Mouse (Mus musculus) midbrain, embryonic 10.5 days (tissue): ENCODE measurements around the gene Mapk8ip3. TPM values are rescaled to one million over a fixed set of nuclear protein-coding genes. Genes with fewer than 3 reads are reported as not detected.

Experiments used
- DNase-seq: peaks from one replicate; pipeline ENCODE4 v3.0.0-alpha.2; 2017; ENCODE audit warnings: low spot score
- H3K27ac ChIP-seq: fragments of 300-500 bp; sonication (generic); replicated peaks from 2 replicates; pipeline ENCODE4 v1.5.1; 2016; ENCODE audit warnings: mild to moderate bottlenecking
- H3K27me3 ChIP-seq: fragments of 300-500 bp; sonication (generic); 2 replicates; pipeline ENCODE4 v1.6.1; 2016; ENCODE audit warnings: low read depth, mild to moderate bottlenecking; ENCODE audit not compliant: poor library complexity, severe bottlenecking
- H3K36me3 ChIP-seq: fragments of 300-500 bp; sonication (generic); 2 replicates; pipeline ENCODE4 v1.6.1; 2016; ENCODE audit warnings: mild to moderate bottlenecking, moderate library complexity
- H3K4me1 ChIP-seq: fragments of 300-500 bp; sonication (generic); 2 replicates; pipeline ENCODE4 v1.6.1; 2016
- H3K4me3 ChIP-seq: fragments of 300-500 bp; sonication (generic); 2 replicates; pipeline ENCODE4 v1.5.1; 2016; ENCODE audit warnings: mild to moderate bottlenecking, moderate library complexity
- H3K9me3 ChIP-seq: fragments of 300-500 bp; sonication (generic); replicated peaks from 2 replicates; pipeline ENCODE4 v1.6.1; 2016; ENCODE audit warnings: mild to moderate bottlenecking
- WGBS: fragments of 180-500 bp; shearing (Covaris S2); methylation state at CpG from one replicate; pipeline ENCODE4 v1.1.7; 2016; 5-methylcytosine and 5-hydroxymethylcytosine counted together
- polyA plus RNA-seq: library from polyadenylated mRNA; unstranded; fragments of >200 nt; fragmentation: Nextera tagmentation; extraction: Ambion mirVana; gene quantifications from 2 replicates; pipeline ENCODE4 v1.2.1, GENCODE M21; 2016

Mapk8ip3 gene
- polyA plus RNA-seq, 1 experiment from 2014 or later = 40.1 TPM

GRCm38 (mm10) chr17:24873695-24874404 lies 62.9 kb downstream of the Mapk8ip3 start:
- 47% methylated on average over 4 of the region's 4 CpGs for WGBS
- Histone ChIP-seq H3K27me3 (no peaks in the 10 kb centered on the region), H3K9me3 (no peaks in the 10 kb centered on the region), H3K27ac (no peak overlapping the region), H3K36me3 (no peaks in the 10 kb centered on the region), H3K4me1 (peaks cover 12% of the 10 kb centered on the region), H3K4me3 (no peak overlapping the region)
- no peak for DNase-seq

GRCm38 (mm10) chr17:24867914-24868313 lies 68.9 kb downstream of the Mapk8ip3 start:
- Histone ChIP-seq H3K4me1 (no peaks in the 10 kb centered on the region), H3K36me3 (no peaks in the 10 kb centered on the region; the same call in 1 of the 2 replicates), H3K9me3 (no peaks in the 10 kb centered on the region), H3K4me3 (no peak overlapping the region), H3K27ac (no peak overlapping the region), H3K27me3 (no peaks in the 10 kb centered on the region)
- DNase-seq = no peak
- 93% methylated on average over 10 of the region's 10 CpGs for WGBS

GRCm38 (mm10) chr17:24865776-24866175 lies 71.0 kb downstream of the Mapk8ip3 start, which contains the start of gene Igfals:
TSS of gene Igfals (plus strand) at chr17:24865997.
- no peaks in the 10 kb centered on the region for H3K9me3 ChIP-seq
- 87% methylated on average over 8 of the region's 8 CpGs for whole genome bisulfite sequencing
- no peaks in the 10 kb centered on the region for H3K27me3 ChIP-seq
- no peak within 1 kb of the TSS for H3K4me3 ChIP-seq
- no peak within 1 kb of the TSS for H3K27ac ChIP-seq
- peaks cover 21% of the 10 kb centered on the region for H3K36me3 ChIP-seq
- no peaks in the 10 kb centered on the region for H3K4me1 ChIP-seq
- DNase-seq = no peak

GRCm38 (mm10) chr17:24861785-24862184 lies 75.0 kb downstream of the Mapk8ip3 start:
- Histone ChIP-seq H3K9me3 (no peaks in the 10 kb centered on the region), H3K27ac (no peak overlapping the region), H3K36me3 (peaks cover 34% of the 10 kb centered on the region), H3K4me1 (no peaks in the 10 kb centered on the region), H3K4me3 (no peak overlapping the region), H3K27me3 (no peaks in the 10 kb centered on the region)
- WGBS = 94% methylated on average over 3 of the region's 3 CpGs
- no peak for DNase-seq

- peaks cover 43% of the 10 kb centered on the region for H3K36me3 ChIP-seq
- H3K27ac ChIP-seq = no peak overlapping the region
- 94% methylated on average over 8 of the region's 8 CpGs for WGBS
- no peak for DNase-seq
- no peaks in the 10 kb centered on the region for H3K4me1 ChIP-seq
- H3K27me3 ChIP-seq = no peaks in the 10 kb centered on the region
- H3K9me3 ChIP-seq = no peaks in the 10 kb centered on the region
- H3K4me3 ChIP-seq = no peak overlapping the region
Observed at GRCm38 (mm10) chr17:24860076-24860475, 76.7 kb downstream of the Mapk8ip3 start.

GRCm38 (mm10) chr17:24858967-24859366 lies 77.8 kb downstream of the Mapk8ip3 start:
- H3K27ac ChIP-seq = no peak overlapping the region
- no peak for DNase-seq
- H3K9me3 ChIP-seq = no peaks in the 10 kb centered on the region
- no peak overlapping the region for H3K4me3 ChIP-seq
- H3K4me1 ChIP-seq = no peaks in the 10 kb centered on the region
- no peaks in the 10 kb centered on the region for H3K27me3 ChIP-seq
- H3K36me3 ChIP-seq = peaks cover 49% of the 10 kb centered on the region
- 91% methylated on average over 6 of the region's 6 CpGs for WGBS

GRCm38 (mm10) chr17:24857831-24858470 lies 78.8 kb downstream of the Mapk8ip3 start:
- 89% methylated on average over 8 of the region's 8 CpGs for WGBS

GRCm38 (mm10) chr17:24856589-24856988 lies 80.2 kb downstream of the Mapk8ip3 start:
- 93% methylated on average over 13 of the region's 13 CpGs for WGBS
- Histone ChIP-seq H3K9me3 (no peaks in the 10 kb centered on the region), H3K4me1 (peaks cover 2% of the 10 kb centered on the region), H3K27me3 (peaks cover 3% of the 10 kb centered on the region), H3K36me3 (peaks cover 44% of the 10 kb centered on the region), H3K4me3 (no peak overlapping the region), H3K27ac (no peak overlapping the region)
- no peak for DNase-seq

More at GRCm38 (mm10) chr17:24857831-24858470, 78.8 kb downstream of the Mapk8ip3 start:
- no peak for DNase-seq
- Histone ChIP-seq H3K27me3 (no peaks in the 10 kb centered on the region), H3K27ac (no peak overlapping the region), H3K9me3 (no peaks in the 10 kb centered on the region), H3K4me1 (no peaks in the 10 kb centered on the region), H3K4me3 (no peak overlapping the region), H3K36me3 (peaks cover 57% of the 10 kb centered on the region)

GRCm38 (mm10) chr17:24855838-24856464 lies 80.8 kb downstream of the Mapk8ip3 start:
- Histone ChIP-seq H3K4me3 (no peak overlapping the region), H3K27ac (no peak overlapping the region), H3K27me3 (peaks cover 9% of the 10 kb centered on the region), H3K36me3 (peaks cover 38% of the 10 kb centered on the region), H3K4me1 (peaks cover 8% of the 10 kb centered on the region), H3K9me3 (no peaks in the 10 kb centered on the region)
- 77% methylated on average over 3 of the region's 3 CpGs for WGBS
- no peak for DNase-seq

GRCm38 (mm10) chr17:24851381-24852125 lies 85.2 kb downstream of the Mapk8ip3 start:
- no peak for DNase-seq
- peaks cover 20% of the 10 kb centered on the region for H3K36me3 ChIP-seq
- peaks cover 30% of the 10 kb centered on the region for H3K4me1 ChIP-seq
- H3K27ac ChIP-seq = no peak overlapping the region
- H3K4me3 ChIP-seq = peak overlapping the region; percentile 77
- no peaks in the 10 kb centered on the region for H3K9me3 ChIP-seq
- 83% methylated on average over 10 of the region's 10 CpGs for WGBS
- H3K27me3 ChIP-seq = peaks cover 10% of the 10 kb centered on the region

GRCm38 (mm10) chr17:24850773-24851127 lies 86.0 kb downstream of the Mapk8ip3 start:
- peak overlapping the region; percentile 70 for H3K27ac ChIP-seq
- 2% methylated on average over 20 of the region's 20 CpGs for WGBS

GRCm38 (mm10) chr17:24850065-24850772 lies 86.6 kb downstream of the Mapk8ip3 start, which contains the start of gene Fahd1:
TSS of gene Fahd1 (minus strand) at chr17:24850364.
- H3K9me3 ChIP-seq = no peaks in the 10 kb centered on the region
- H3K36me3 ChIP-seq = peaks cover 14% of the 10 kb centered on the region
- whole genome bisulfite sequencing = under 1% methylated on average over 58 of the region's 58 CpGs
- H3K27me3 ChIP-seq = peaks cover 10% of the 10 kb centered on the region
- H3K27ac ChIP-seq = peak within 1 kb of the TSS; percentile 92
- peak within 1 kb of the TSS; percentile 77 for H3K4me3 ChIP-seq
- peaks cover 30% of the 10 kb centered on the region for H3K4me1 ChIP-seq
- DNase-seq = peak; percentile 97

More at GRCm38 (mm10) chr17:24850773-24851127, 86.0 kb downstream of the Mapk8ip3 start:
- DNase-seq = no peak
- H3K27me3 ChIP-seq = peaks cover 10% of the 10 kb centered on the region
- peak overlapping the region; percentile 77 for H3K4me3 ChIP-seq
- peaks cover 30% of the 10 kb centered on the region for H3K4me1 ChIP-seq
- H3K9me3 ChIP-seq = no peaks in the 10 kb centered on the region
- peaks cover 14% of the 10 kb centered on the region for H3K36me3 ChIP-seq
